In the genomic region with DNA sequence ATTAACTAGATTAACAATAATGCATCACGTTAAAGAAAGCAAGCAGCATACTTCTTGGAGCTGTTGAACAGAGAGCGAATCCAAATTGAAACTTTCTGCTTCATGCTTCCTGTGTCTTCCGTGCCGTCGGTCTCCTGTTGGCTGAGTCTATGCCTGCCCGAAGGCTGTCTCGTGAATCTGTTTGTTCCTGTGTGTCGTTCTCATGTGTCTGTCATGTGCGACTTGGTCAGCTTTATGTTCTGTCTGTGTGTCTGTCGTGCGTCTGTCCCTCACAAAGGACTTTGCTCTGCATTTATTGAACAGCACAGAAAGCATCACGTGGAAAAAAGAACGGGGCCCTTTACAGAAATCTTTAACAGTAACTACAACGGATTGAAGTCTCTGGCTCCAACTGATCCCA, we compare ENCODE assay signal across 24 mouse cellular contexts. TPM values are rescaled to one million over a fixed set of nuclear protein-coding genes. Genes with fewer than 3 reads are reported as not detected.
DNase-seq lines count a peak whose midpoint lies in the region; ATAC-seq and TF ChIP-seq lines count a peak whose summit lies in the region.
"Had no signal": no experiment of that assay in that cellular context is flagged by ENCODE, and none has a peak within 500 bp of the region (broad histone marks: within the 10 kb centered on the region; RNA-seq: fewer than 3 reads in every experiment).

No protein-coding gene starts in this region.

- no peak overlapping the region for H3K4me2 ChIP-seq in heart, embryonic 12.5 days
- H3K4me2 ChIP-seq in liver, embryonic 11.5 days = no peak overlapping the region
- H3K4me2 ChIP-seq: forebrain, embryonic 13.5 days; heart, embryonic 13.5 days; hindbrain, embryonic 12.5 days had no signal

- peaks cover 15% of the 10 kb centered on the region for H3K4me1 ChIP-seq in heart, embryonic 12.5 days (replicated peaks)
- H3K4me1 ChIP-seq in liver, adult 2 months (ENCODE audit: control insufficient read depth, insufficient read depth, low read length) = peaks cover 6% of the 10 kb centered on the region
- H3K4me1 ChIP-seq in liver, embryonic 11.5 days (replicated peaks; ENCODE audit: control insufficient read depth, insufficient read depth, low read length) = peaks cover 7% of the 10 kb centered on the region; the same call in 1 of the 2 replicates

- H3K9ac ChIP-seq in heart, embryonic 12.5 days = 0 out of 2 replicates have a peak overlapping the region, but pooled peaks have one; percentile 5
- peak overlapping the region; percentile 43; the same call in 1 of the 2 replicates for H3K9ac ChIP-seq in liver, adult 2 months (ENCODE audit: low read depth, low read length)
- no peak overlapping the region for H3K9ac ChIP-seq in liver, embryonic 11.5 days (ENCODE audit: low read depth, low read length)
- H3K9ac ChIP-seq: forebrain, embryonic 13.5 days; forebrain, postnatal 0 days; heart, embryonic 13.5 days; hindbrain, embryonic 12.5 days had no signal

- no peak for DNase-seq in heart, postnatal 4 days
- DNase-seq in liver, adult 2 months (ENCODE audit: extremely low read depth, low read depth, low spot score) = peak; percentile 79
- no peak for DNase-seq in liver, embryonic 11.5 days (ENCODE audit: low spot score)
- peak; percentile 61 for DNase-seq in induced T-regulatory cell, adult 2 months (ENCODE audit: low read depth)
- DNase-seq in yolk sac, embryonic 10.5 days (ENCODE audit: low spot score) = peak; percentile 25
- DNase-seq: adrenal gland, adult 8-10 months; adrenal gland, postnatal 36 days; B cell, adult 2 months; cerebellum, adult 2 months; cerebellum, postnatal 10 days; forebrain, postnatal 0 days; gastrocnemius, adult 2 months; gastrocnemius, postnatal 25 days; heart, postnatal 36 days had no signal

- H3K9me3 ChIP-seq in heart, embryonic 12.5 days (replicated peaks) = no peaks in the 10 kb centered on the region
- H3K9me3 ChIP-seq in liver, embryonic 11.5 days (ENCODE audit: control insufficient read depth, low read length) = no peaks in the 10 kb centered on the region
- H3K9me3 ChIP-seq: embryonic facial prominence, embryonic 10.5 days; forebrain, embryonic 13.5 days; G1E; heart, embryonic 13.5 days; hindbrain, embryonic 12.5 days had no signal

- H3K27me3 ChIP-seq in heart, embryonic 12.5 days (replicated peaks) = no peaks in the 10 kb centered on the region
- H3K27me3 ChIP-seq in liver, adult 2 months (ENCODE audit: control insufficient read depth, insufficient read depth, low read length) = no peaks in the 10 kb centered on the region
- H3K27me3 ChIP-seq in liver, embryonic 11.5 days (replicated peaks; ENCODE audit: control insufficient read depth, insufficient read depth, low read length) = no peaks in the 10 kb centered on the region
- H3K27me3 ChIP-seq: forebrain, embryonic 13.5 days; heart, embryonic 13.5 days had no signal

- WGBS in heart, embryonic 12.5 days = 81% methylated on average over 14 of the region's 14 CpGs
- WGBS in liver, adult 2 months = 34% methylated on average over 14 of the region's 14 CpGs
- 78% methylated on average over 14 of the region's 14 CpGs for WGBS in liver, embryonic 11.5 days

- no peak overlapping the region for H3K27ac ChIP-seq in heart, embryonic 12.5 days (ENCODE audit: poor library complexity, severe bottlenecking)
- H3K27ac ChIP-seq in liver, adult 2 months (replicated peaks; ENCODE audit: insufficient read depth, low read depth, low read length) = peak overlapping the region; percentile 33; the same call in 1 of the 2 replicates
- no peak overlapping the region; the same call in 1 of the 2 replicates for H3K27ac ChIP-seq in liver, embryonic 11.5 days (ENCODE audit: low read depth, low read length)
- H3K27ac ChIP-seq: embryonic facial prominence, embryonic 10.5 days; forebrain, embryonic 13.5 days; gastrocnemius, adult 2 months; heart, embryonic 13.5 days; hindbrain, embryonic 12.5 days had no signal

- no peak for TF ChIP-seq POLR2A in liver, adult 2 months (IDR thresholded peaks at IDR 0.05; ENCODE audit: extremely low read depth, insufficient read depth, low read length)

- ATAC-seq in heart, embryonic 12.5 days (ENCODE audit: insufficient number of reproducible peaks, low FRiP score) = no peak
- ATAC-seq in liver, embryonic 11.5 days (replicated peaks; ENCODE audit: low FRiP score) = no peak
- ATAC-seq in monocyte, adult 5-6 weeks (replicated peaks; ENCODE audit: insufficient number of reproducible peaks, low FRiP score, low TSS enrichment, poor library complexity, severe bottlenecking) = no peak
- ATAC-seq: CD4-positive, CD25-positive, alpha-beta regulatory T cell, adult 4 months; forebrain, embryonic 13.5 days; forebrain, postnatal 0 days had no signal

- H3K79me2 ChIP-seq in liver, adult 2 months (ENCODE audit: control insufficient read depth, insufficient read depth, low read length) = no peaks in the 10 kb centered on the region

- no peaks in the 10 kb centered on the region for H3K36me3 ChIP-seq in heart, embryonic 12.5 days
- no peaks in the 10 kb centered on the region for H3K36me3 ChIP-seq in liver, adult 2 months (ENCODE audit: control insufficient read depth, insufficient read depth, low read length)
- H3K36me3 ChIP-seq in liver, embryonic 11.5 days (ENCODE audit: control insufficient read depth, insufficient read depth, low read length) = no peaks in the 10 kb centered on the region
- H3K36me3 ChIP-seq: embryonic facial prominence, embryonic 10.5 days; G1E; heart, embryonic 13.5 days; hindbrain, embryonic 12.5 days had no signal

- no peak overlapping the region for H3K4me3 ChIP-seq in heart, embryonic 12.5 days
- H3K4me3 ChIP-seq in liver, adult 2 months (ENCODE audit: insufficient read depth, low read depth, low read length) = no peak overlapping the region
- H3K4me3 ChIP-seq in liver, embryonic 11.5 days (ENCODE audit: low read depth, low read length) = no peak overlapping the region
- H3K4me3 ChIP-seq: embryonic facial prominence, embryonic 10.5 days; forebrain, embryonic 13.5 days; gastrocnemius, adult 2 months; heart, embryonic 13.5 days; hindbrain, embryonic 12.5 days had no signal

- 0 out of 2 replicates have a peak, but pooled peaks have one; percentile 0 for TF ChIP-seq CTCF in liver, adult 2 months (IDR thresholded peaks at IDR 0.05; ENCODE audit: low read depth, low read length)

RNA-seq across cellular contexts. Expression of a gene that starts 17.9 kb away (rescaled TPM):
- 0.09 TPM in 1 of 2 replicates, not detected in the other for polyA plus RNA-seq in heart, embryonic 12.5 days (2016; fragmentation: Nextera tagmentation; extraction: Ambion mirVana)
- under 1 TPM; 0.27 to 0.41 TPM for total RNA-seq in heart, postnatal 4 days (2021)
- 0.83 and 1.1 TPM in 2 replicates for total RNA-seq in liver, adult 2 months (2014; rRNA removed)
- polyA plus RNA-seq in liver, adult 2 months (2012; rRNA removed) = 2.4 and 4.0 TPM in 2 replicates
- polyA plus RNA-seq in liver, embryonic 11.5 days (2014; fragmentation: Nextera tagmentation; extraction: Ambion mirVana) = 0.07 and 0.31 TPM in 2 replicates
- total RNA-seq in monocyte, adult 5-6 weeks (2017) = 102 to 350 TPM (median 102 TPM) in 3 replicates
- total RNA-seq: gastrocnemius, adult 2 months; gastrocnemius, postnatal 25 days; granulocyte monocyte progenitor cell, adult 5-6 weeks had no signal
- polyA plus RNA-seq: embryonic facial prominence, embryonic 10.5 days; forebrain, embryonic 13.5 days; G1E had no signal

RNA-seq across cellular contexts. Expression of a gene that starts 18.2 kb away (rescaled TPM):
- 30.4 and 32.4 TPM in 2 replicates for polyA plus RNA-seq in heart, embryonic 12.5 days (2016; fragmentation: Nextera tagmentation; extraction: Ambion mirVana)
- 10 to 100 TPM; 63.6 to 64.5 TPM for total RNA-seq in heart, postnatal 4 days (2021)
- 0.28 and 0.54 TPM in 2 replicates for total RNA-seq in liver, adult 2 months (2014; rRNA removed)
- 2.2 and 2.5 TPM in 2 replicates for polyA plus RNA-seq in liver, adult 2 months (2012; rRNA removed)
- polyA plus RNA-seq in liver, embryonic 11.5 days (2014; fragmentation: Nextera tagmentation; extraction: Ambion mirVana) = 11.4 and 14.0 TPM in 2 replicates
- total RNA-seq in monocyte, adult 5-6 weeks (2017) = 0.67 to 0.87 TPM in 2 of 3 replicates, not detected in the other
- polyA plus RNA-seq: G1E had no signal

RNA-seq across cellular contexts. Expression of a gene that starts 31.5 kb away (rescaled TPM):
- polyA plus RNA-seq in heart, embryonic 12.5 days (2016; fragmentation: Nextera tagmentation; extraction: Ambion mirVana) = 0.13 TPM in 1 of 2 replicates, not detected in the other
- under 1 TPM; 0.07 TPM for total RNA-seq in heart, postnatal 4 days (2021)
- under 0.01 TPM in 1 of 2 replicates, not detected in the other for total RNA-seq in liver, adult 2 months (2014; rRNA removed)
- not detected in 2 replicates for polyA plus RNA-seq in liver, adult 2 months (2012; rRNA removed)
- polyA plus RNA-seq in liver, embryonic 11.5 days (2014; fragmentation: Nextera tagmentation; extraction: Ambion mirVana) = not detected in 2 replicates
- total RNA-seq in monocyte, adult 5-6 weeks (2017) = 0.10 to 0.29 TPM in 2 of 3 replicates, not detected in the other
- total RNA-seq: gastrocnemius, postnatal 25 days; granulocyte monocyte progenitor cell, adult 5-6 weeks; heart, adult 8-10 months; heart, postnatal 36 days had no signal
- polyA plus RNA-seq: CD4-positive, CD25-positive, alpha-beta regulatory T cell, adult 4 months; embryonic facial prominence, embryonic 10.5 days; G1E; heart, embryonic 13.5 days had no signal

RNA-seq across cellular contexts. Expression of a gene that starts 44.6 kb away (rescaled TPM):
- polyA plus RNA-seq in heart, embryonic 12.5 days (2016; fragmentation: Nextera tagmentation; extraction: Ambion mirVana) = 0.19 and 0.30 TPM in 2 replicates
- total RNA-seq in heart, postnatal 4 days (2021) = not detected
- total RNA-seq in liver, adult 2 months (2014; rRNA removed) = 188 and 242 TPM in 2 replicates
- polyA plus RNA-seq in liver, adult 2 months (2012; rRNA removed) = 514 and 542 TPM in 2 replicates
- 7.0 and 7.9 TPM in 2 replicates for polyA plus RNA-seq in liver, embryonic 11.5 days (2014; fragmentation: Nextera tagmentation; extraction: Ambion mirVana)
- total RNA-seq in monocyte, adult 5-6 weeks (2017) = 0.58 TPM in 1 of 3 replicates, not detected in the others
- total RNA-seq: gastrocnemius, adult 2 months; gastrocnemius, postnatal 25 days; granulocyte monocyte progenitor cell, adult 5-6 weeks; heart, adult 8-10 months; heart, postnatal 36 days had no signal
- polyA plus RNA-seq: CD4-positive, CD25-positive, alpha-beta regulatory T cell, adult 4 months; forebrain, embryonic 13.5 days; G1E had no signal

RNA-seq across cellular contexts. Expression of a gene that starts 59.6 kb away (rescaled TPM):
- polyA plus RNA-seq in heart, embryonic 12.5 days (2016; fragmentation: Nextera tagmentation; extraction: Ambion mirVana) = 5.5 and 6.9 TPM in 2 replicates
- 1 to 10 TPM; 2.1 to 2.6 TPM for total RNA-seq in heart, postnatal 4 days (2021)
- total RNA-seq in liver, adult 2 months (2014; rRNA removed) = 2.8 and 4.5 TPM in 2 replicates
- 30.8 and 35.9 TPM in 2 replicates for polyA plus RNA-seq in liver, adult 2 months (2012; rRNA removed)
- 124 and 126 TPM in 2 replicates for polyA plus RNA-seq in liver, embryonic 11.5 days (2014; fragmentation: Nextera tagmentation; extraction: Ambion mirVana)
- 125 to 216 TPM (median 199 TPM) in 3 replicates for total RNA-seq in monocyte, adult 5-6 weeks (2017)

Comparison
In these comparisons a context has a peak if more than half of its experiments do, and no peak if none do; other contexts are left out.
1. DNase-seq: peak in liver, adult 2 months (single experiment), induced T-regulatory cell, adult 2 months (single experiment) and yolk sac, embryonic 10.5 days (single experiment); none in heart, postnatal 4 days (single experiment) and liver, embryonic 11.5 days (single experiment).
2. RNA of a gene that starts 17.9 kb away (total RNA-seq): 102 to 350 TPM in monocyte, adult 5-6 weeks; 0.83 to 1.1 TPM in liver, adult 2 months and 0.27 to 0.41 TPM in heart, postnatal 4 days; every median in the first group is over 10 times any median in the second.
3. RNA of a gene that starts 18.2 kb away (total RNA-seq): 63.6 to 64.5 TPM in heart, postnatal 4 days; 0.67 to 0.87 TPM in monocyte, adult 5-6 weeks and 0.28 to 0.54 TPM in liver, adult 2 months; every median in the first group is over 10 times any median in the second.